Mouse (Mus musculus) urinary bladder, postnatal 36 days (tissue): ENCODE results near the gene Mesp2.

Experiments
- DNase-seq, 2 experiments: peaks; one replicate each; pipeline ENCODE4 v3.0.0; 2022; ENCODE audit warnings: low spot score in 2 of 2, mixed read lengths in 1 of 2

Mesp2 gene

DNA sequence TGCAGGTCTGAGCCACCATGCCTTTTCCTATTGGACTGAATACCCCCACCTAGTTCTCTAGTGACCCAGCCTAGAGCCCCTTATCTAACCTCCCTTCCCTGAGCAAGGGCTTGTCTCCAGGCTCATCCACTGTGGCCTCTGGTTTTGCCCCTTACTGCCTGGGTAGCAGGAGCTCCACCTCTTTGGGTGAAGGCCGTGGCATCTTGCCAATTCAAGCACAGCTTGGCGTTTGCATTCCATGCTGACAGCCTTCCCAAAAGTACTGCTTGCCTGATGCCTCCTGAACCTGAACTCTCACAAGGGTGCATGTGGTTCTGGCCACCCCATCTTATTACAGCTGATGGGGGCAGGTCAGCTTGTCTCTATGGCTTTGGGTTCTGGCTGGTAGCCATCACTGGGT, 6.6 kb upstream of the Mesp2 start:
- no peak for DNase-seq

DNA sequence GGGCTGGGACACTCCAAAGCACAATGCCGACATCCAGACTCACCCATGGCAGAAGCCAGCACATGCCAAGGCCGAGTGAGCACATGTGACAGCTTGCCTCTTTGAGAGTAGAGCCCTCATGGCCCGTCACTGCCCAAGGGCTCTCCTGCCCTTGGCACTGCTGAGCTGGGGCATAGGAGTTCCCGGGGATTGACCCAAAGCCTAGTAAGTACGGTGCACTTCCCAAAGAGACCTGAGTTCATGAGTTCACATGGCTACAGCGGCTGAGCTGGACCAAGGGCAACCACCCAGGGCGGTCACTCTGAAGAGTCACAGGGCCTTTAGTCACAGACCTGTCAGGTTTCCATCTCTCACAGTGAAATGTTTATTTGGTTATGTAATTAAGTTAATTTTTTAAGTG, 2.0 kb upstream of the Mesp2 start:
- DNase-seq = no peak

DNA sequence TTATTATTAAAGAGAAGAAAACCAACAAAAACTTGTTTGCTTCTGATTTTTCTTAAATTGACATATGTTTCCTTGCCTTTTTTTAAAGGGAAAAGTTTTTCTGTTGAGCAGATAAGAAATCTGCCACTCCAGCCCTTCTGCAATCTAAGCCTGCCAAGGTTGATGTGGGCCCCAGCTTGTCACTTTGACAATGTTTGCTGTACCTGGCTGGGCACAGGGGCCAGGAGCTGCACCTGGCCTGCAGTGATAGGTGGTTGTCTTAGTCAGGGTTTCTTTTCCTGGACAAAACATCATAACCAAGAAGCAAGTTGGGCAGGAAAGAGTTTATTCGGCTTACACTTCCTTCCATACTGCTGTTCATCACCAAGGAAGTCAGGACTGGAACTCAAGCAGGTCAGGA, 2.9 kb downstream of the Mesp2 start:
- DNase-seq = no peak

DNA sequence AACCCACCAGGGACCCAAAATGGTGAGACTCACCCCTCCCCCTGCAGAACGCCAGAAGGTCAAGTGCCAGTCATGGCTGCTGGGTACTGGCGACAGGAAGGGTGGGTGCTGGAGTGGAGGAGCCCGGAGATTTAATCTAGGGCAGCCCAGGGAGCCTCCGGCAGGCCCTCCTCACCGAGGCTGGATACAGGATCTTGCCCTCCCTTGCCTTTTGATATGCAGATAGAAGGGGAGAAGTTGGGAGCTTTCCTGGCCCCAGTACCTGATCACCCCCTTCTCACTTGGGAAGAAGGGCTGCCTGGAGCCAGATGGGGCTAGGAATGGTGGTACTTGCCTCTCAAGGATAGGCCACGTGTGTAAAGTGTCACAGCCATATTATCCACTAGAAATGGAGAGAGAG, 7.8 kb downstream of the Mesp2 start:
- no peak for DNase-seq

DNA sequence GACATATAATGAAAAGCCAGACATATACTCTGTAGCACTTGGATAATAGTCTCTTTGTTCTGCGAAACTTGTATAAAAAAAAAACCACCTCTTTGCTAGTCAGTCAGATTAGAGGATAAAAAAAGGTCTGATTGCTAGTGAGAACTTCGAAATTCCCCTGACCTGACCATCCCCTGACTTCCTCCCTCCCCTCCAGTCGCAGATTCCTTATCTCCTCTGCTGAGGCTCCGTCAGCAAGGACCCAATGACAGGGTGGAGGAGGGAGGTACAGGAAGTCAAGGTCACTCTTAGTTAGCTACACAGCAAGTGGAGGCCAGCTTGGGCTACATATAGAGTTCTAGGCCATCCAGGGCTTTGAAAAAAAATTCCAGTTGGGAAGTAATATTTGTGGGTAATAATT, 9.0 kb downstream of the Mesp2 start:
- no peak for DNase-seq

DNA sequence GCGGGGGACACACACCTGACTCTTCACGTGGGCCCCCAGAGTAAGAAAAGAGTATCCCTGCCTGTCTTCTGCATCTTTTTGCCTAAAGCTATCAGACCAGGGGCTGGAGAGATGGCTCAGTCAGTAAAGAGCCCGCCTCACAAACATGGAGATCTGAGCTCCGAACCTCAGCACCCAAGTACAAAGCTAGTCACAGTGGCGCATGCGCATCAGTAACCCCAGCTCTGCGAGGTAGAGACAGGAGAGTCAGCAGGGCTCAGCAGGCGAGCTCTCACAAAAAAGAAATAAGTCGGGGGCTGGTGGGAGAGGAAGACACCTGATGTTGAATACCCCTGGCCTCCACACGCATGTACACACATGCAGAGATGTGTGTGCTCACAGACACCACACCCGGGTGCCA, 9.5 kb downstream of the Mesp2 start:
- no peak for DNase-seq

DNA sequence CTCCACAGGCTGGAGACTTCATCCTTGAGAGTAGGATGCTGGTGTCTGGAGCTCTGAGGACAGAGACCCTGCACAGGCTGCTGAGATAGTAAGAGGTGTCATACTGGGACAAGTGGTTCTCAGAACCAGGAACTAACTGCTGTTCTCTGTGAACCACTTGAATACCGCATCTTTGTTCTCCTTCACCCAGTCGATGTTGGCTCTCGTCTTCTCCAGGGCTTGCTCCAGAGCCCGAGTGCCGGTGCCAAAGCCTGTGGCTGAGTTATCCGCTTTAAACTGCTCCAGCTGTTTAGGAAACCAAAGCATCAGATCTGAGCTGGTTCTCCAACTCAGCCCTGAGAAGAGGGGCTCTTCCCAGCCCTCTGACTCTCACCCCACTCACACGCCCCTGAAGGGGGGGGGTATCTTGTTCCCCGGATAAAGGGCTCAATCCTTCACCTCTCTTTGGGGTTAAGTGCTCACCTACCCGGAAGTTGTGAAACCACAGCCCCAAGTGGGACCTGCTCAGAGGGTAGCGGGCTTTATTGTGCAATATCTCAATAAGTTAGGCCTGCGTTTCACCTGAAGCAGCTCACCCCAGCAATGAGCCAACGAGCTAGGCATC, 11.7 kb downstream of the Mesp2 start:
- DNase-seq = no peak

DNA sequence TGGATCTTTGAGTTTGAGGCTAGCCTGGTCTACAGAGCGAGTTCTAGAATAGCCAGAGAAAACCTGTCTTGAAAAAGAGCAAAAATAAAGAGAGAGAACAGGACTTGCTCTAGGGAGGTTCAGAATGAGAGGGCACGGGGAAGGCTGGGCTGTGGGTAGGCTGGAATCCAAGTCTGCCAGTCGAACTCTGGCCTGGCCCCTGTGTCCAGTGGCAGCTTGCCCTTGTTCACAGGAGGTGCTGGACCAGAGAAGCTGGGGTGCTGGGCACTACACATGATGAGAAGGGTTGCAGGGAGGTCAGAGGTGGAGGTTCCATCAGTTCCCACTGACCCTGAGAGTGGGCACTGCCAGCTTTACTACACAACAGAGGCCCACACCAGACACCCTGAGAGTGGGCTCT, 17.8 kb downstream of the Mesp2 start:
- DNase-seq = no peak

DNA sequence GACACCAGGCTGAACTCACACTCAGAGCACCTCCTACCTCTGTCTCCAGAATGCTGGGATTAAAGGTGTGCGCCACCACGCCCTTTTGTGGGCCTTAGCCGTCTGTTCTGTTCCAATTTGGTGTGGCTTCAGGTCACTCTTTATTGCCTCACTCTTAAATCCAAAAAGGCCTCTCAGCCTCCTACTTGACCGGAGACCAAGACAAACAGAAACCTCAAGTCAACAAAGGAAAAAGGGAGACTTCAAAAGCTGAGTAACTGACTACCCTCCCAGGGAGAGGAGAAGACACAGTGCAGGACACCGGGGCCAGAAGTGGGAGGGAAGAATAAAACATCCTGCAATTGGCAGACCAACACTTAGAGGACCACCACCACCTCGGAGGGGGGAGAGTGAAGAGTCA, 20.6 kb downstream of the Mesp2 start:
- DNase-seq = no peak

DNA sequence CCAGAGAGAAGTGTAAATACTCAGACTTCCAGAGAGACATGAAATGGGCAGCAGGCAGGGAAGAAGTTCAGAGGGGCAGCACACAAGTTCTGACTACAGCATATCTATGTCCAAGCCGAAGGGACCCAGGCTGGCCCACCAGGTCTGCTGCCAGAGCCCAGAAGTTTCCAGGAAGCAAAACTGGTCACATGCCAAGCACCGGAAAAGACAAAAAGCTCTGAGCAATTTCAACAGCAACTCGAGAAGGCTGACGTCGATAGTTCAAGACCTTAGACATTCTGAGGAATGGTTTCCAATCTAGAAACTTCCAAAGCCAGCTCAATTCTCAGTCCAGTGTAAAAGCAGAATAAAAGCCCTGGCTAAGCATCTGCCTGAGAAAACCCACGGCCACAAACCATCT, 21.1 kb downstream of the Mesp2 start:
- no peak for DNase-seq

DNA sequence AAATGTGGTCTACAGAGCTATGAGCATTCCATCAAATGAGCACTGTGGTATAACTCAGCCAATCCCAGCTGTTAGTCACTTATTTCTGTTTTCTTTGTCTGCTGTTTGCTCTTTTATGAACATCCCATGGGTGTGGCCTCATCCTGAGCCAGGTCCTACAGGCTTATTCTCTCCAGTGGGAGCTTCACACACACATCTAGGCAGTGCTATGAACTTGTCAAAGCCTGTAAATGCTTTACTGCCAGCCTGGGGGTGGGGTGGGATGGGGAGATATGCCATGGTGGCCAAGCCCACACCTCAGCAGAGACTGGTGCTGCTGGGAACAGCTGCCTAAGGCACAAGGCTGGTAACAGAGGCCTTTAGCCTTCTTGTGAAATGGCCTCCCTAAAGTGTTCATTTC, 22.5 kb downstream of the Mesp2 start:
- no peak for DNase-seq

DNA sequence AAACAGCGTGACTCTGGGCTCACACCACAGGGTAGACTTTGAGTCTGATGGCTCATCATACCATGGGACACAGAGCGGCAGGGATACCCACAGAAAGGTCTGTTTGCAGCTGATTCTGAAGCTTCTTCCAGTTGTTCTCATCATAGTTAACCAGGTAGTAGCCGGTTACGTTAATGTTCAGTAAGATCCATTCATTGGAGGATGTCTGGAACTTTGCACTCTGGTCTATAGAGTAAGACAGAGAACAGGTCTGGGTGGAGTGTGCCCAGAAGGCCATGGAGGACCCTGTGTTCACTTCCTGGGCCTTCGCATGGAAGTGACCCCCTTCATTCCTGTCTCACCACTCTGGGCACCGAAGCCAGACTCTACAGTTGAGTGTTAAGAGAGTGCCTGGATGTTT, 24.7 kb downstream of the Mesp2 start:
- DNase-seq = no peak

DNA sequence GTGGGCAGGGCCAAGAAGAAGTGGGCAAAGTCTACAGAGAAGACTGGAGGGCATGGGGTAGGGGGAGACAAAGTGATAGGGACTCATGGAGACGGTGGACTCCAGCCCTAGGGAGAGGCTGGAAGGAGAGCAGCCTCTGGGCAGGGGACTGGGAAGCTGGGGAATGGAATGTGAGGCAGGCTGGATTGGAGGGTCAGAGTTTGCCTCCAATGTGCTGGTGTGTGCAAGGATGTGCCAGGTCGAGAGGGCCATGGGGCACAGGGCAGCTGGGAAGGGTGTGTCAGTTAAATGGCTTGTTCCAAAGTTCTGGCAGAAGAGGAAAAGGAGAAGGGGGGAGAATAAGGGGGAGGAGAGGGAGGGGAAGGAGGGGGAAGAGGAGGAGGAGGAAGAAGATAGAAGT, 26.7 kb downstream of the Mesp2 start:
- DNase-seq = no peak

DNA sequence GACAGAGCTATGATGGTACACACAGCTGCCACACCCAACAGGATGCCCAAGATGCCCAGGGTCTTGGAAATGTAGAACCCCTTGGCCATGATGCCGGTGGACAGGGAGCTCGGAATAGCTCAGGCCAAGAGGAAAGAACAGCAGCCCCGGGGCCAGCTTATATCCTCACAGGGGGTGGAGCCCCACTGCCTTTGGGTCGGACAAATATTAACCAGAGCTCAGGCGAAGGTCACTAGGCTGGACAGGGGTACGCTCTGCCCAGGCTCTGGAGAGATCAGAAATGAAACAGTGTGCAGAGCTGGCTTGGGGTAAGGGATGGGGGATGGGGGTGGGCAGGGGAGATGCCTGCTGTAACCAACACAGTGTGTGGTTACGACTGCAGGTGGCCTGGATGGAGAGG, 31.6 kb downstream of the Mesp2 start:
- no peak for DNase-seq

DNA sequence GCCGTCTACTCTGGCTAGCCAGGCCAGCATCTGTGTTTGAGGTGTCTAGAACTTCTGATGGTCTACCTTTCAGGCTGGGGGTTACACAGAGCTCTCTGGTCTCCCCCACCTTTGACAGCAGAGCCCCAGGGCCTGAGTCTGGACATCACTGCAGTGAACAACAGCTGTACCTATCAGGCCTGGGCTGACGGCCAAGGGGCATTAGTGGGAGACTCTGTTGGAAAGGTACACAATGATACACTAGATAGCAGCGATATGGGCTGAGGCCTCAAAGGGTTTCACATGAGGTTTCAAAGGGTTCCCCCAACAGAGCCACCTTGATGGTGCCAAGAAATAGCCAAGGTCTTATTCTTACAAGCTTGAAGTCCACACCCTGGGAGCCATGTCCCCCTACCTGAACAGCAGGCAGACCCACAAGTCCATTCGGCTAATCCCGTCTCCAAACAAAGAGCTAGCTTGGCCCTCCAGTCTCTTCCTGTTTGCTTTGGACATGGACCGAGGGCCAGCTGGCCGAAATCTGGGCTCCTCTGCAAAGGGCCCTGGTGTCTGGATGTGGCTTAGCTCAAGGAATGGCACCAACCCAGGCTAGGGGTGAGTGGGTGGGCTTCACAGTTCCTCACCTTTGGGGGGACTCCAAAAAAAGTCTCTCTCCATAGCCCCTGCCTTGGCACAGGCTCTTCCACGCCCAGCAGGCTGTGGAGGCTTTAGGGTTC, 33.7 kb downstream of the Mesp2 start:
- no peak for DNase-seq

DNA sequence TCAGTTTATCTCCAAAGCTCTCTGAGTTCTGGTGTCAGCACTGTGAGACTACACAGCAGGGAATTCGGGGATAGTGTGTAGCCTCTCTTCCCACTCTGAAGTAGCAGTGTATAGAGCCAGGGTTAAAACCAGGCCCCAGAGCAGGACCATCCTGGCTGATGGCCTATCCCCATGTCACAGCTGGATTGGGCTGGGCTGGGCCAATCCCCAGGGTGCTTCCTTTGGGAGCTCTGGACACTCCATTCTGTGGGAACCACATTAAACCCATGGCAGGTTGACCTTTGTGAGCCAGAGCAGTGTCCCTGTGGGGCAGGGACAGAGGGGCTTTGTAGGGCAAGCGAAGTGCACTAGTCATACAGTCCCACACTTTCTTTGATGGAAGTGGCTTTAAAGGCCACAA, 35.8 kb downstream of the Mesp2 start:
- no peak for DNase-seq

DNA sequence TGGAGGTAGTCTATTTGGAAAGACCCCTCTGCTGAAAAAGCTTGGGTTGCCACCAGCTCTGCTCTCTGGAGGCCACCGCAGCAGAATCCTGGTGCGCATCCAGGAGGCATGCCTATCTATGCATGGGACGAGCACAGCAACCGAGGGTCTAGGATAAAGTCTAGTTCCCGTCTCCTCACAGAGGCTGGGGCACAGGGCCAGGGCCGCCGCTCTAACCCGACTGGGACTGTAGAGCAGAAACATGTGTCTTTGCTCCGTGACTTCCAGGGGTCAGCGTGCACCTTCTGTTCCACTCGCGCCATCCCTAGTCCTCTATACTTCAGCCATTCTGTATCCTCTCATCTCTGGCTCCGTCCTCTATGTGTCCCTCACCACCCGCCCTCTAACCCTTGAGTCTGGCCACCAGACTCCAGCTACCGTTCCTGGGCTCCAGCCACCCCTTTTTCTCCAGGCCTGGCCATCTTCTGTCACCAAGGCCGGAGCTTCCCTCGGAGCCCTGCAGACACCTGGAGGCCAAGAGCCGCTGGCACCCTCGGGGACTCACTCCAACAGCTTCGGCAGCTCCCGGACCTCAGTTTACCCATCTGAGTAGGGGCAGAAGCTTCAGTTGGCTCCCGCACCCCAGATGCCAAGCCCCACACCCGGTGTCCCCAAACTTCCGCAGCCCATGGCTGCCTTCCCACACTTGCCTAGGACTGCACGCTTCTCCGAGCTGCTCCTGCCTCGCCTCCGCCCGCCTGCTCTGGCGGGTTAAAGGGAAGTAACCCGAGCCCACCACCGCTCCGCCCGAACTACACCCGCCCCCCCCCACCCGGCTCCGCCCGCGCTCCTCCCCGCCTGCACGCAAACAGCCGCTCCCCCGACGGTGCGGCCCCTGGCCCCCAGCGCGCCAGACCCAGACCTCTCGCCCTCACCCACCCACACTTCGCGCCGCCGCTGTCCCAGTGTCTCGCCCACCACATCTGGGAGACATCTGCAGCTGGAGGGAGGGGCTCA, 37.2 kb downstream of the Mesp2 start:
- peak in 1 of 2 experiments; percentile 31 for DNase-seq

DNA sequence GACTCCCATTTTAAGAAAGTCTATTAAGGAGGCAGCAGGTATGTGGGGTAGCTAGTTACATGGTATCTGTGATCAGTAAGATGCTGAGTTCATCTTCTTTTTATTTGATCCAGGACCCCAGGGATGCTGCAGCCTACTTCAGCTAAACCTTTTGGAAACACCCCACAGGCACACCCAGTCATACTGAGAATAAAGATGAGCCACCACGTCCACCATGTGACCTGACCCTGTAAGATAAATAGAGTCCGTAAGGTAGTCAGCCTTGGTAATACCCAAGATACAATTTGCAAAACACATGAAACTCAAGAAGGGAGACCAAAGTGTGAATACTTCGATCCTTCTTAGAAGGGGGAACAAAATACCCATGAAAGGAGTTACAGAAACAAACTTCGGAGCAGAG, 45.8 kb downstream of the Mesp2 start:
- DNase-seq = no peak

DNA sequence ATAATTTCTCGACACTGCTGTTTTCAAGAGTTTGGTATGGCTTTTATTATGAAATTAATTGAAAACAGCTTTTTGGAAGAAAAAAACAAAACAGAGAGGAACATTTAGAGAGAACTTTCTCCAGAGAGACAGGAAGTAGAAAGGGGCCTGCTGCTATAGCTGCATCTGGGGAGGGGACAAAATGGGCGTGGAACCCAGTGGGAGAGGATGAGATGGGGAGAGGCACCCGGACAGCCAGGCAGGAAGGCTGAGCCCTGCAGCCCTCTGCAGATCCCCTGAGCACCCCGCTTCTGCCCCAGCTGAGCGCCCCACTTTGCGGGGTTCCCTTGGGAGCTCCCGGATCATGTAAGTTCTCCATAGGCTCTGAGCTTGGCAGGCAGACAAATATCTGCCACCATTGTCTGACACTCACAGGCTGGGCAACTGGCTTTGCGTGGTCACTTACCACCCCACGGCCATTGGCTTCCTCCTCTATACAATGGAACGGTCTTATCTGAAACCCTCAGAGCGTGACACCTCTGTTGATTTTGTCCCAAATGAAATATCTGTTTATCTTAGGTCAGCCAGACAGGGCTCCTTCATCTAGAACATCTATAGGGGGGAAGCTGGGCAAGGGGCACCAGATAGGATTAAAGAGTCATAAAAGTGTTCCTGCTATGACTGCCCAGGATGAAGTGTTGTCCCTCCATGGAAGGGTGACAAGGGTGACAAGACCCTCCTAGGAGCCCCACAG, 47.8 kb downstream of the Mesp2 start:
- DNase-seq = peak in 1 of 2 experiments; percentile 30

DNA sequence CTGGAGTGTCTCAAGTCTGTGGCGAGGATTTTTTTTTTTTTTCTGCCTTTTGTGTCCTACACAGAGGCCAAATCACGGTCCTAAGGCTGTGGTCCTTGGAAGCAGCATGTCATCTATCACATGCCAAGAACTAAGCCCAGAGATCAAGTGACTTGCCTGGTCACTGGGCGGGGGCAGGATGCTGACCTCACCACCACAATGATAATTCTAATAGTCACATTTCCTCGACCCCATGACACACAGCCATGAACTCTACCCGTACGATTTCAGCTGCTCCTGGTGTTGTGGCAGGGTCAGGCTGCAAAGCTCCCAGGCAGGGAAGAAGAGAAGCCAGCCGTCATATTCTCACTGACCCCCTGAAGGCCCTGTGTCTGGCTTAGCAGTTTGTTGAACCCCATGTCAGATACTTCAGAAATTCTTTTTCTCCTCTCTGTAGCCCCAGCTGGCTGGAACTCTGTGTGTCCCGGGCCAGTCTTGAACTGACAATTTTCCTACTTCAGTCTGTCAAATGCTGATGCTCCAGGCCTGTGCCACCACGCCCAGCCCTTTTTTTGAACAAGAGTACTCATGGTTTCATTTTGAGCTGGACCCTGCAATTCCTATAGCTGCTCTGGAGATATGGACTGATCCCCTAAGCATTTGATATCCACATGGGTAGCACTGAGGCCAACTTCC, 48.6 kb downstream of the Mesp2 start:
- DNase-seq = peak in 1 of 2 experiments; percentile 15

DNA sequence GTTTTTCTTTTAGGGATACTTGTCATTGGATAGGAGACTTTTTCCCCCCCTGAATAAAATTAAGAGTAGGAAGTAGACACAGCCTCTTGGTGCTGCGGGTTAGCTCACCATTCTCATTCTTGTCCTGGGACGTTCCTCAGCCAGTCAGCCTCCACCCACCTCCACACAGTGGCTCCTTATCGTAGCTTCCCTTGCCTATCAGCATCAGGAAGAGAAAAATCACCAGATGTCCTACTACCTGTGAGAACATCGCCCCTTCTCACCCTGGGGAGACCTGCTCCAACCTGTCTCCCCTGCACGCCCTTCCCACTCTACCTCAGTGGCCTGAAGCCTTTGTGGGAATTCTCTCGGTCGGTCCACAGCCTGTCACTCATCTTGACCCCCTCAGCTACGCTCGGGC, 50.3 kb downstream of the Mesp2 start, which contains the start of gene Anpep:
TSS of gene Anpep (minus strand) at position 249 of the 400 bp plus-strand sequence.
- DNase-seq = no peak
